Mouse (Mus musculus) CH12.LX (cell line): ENCODE data around the gene Ccdc146. TPM values are rescaled to one million over a fixed set of nuclear protein-coding genes. Genes with fewer than 3 reads are reported as not detected.

Source experiments
- DNase-seq: peaks from one replicate; pipeline ENCODE4 v3.0.0-alpha.2; 2013; ENCODE audit errors: extremely low read depth
- H3K27ac ChIP-seq: 2 replicates; pipeline ENCODE4 v1.5.1; 2012; ENCODE audit warnings: low read depth, mild to moderate bottlenecking, control low read depth, moderate library complexity; ENCODE audit not compliant: insufficient read depth
- H3K27me3 ChIP-seq: replicated peaks from 2 replicates; pipeline ENCODE3; 2012; ENCODE audit warnings: inconsistent platforms
- H3K36me3 ChIP-seq, 2 experiments: replicated peaks in 1 of 2; 2 replicates each; pipeline versions ENCODE3 to v1.6.1; 2012; ENCODE audit warnings: inconsistent platforms in 1 of 2, low read length in 1 of 2, mild to moderate bottlenecking in 1 of 2, mixed read lengths in 1 of 2, moderate library complexity in 1 of 2; ENCODE audit not compliant: control insufficient read depth in 1 of 2, insufficient read depth in 1 of 2
- H3K4me1 ChIP-seq, 2 experiments: 2 replicates each; pipeline ENCODE4 v1.6.1; 2012; ENCODE audit warnings: inconsistent platforms in 1 of 2, moderate library complexity in 1 of 2; ENCODE audit not compliant: insufficient read depth in 2 of 2, control insufficient read depth in 1 of 2
- H3K4me2 ChIP-seq: 2 replicates; pipeline ENCODE4 v1.6.1; 2012; ENCODE audit warnings: low read depth, mild to moderate bottlenecking, control low read depth; ENCODE audit not compliant: poor library complexity, insufficient read depth, severe bottlenecking
- H3K4me3 ChIP-seq, 3 experiments: fragments of 150-350 bp in 1 of 3; sonication (generic) in 1 of 3; replicated peaks in 1 of 3; 2 replicates each; pipeline versions ENCODE3 to v1.5.1; 2011 to 2012; ENCODE audit warnings: low read depth in 2 of 3, low read length in 2 of 3, mild to moderate bottlenecking in 2 of 3, moderate library complexity in 2 of 3, control low read depth in 1 of 3, improper control_type of control experiment in 1 of 3, inconsistent platforms in 1 of 3, mixed read lengths in 1 of 3; ENCODE audit not compliant: poor library complexity in 1 of 3
- H3K79me2 ChIP-seq: replicated peaks from 2 replicates; pipeline ENCODE4 v1.6.1; 2012; ENCODE audit warnings: mild to moderate bottlenecking, moderate library complexity; ENCODE audit not compliant: control insufficient read depth, poor library complexity, insufficient read depth, severe bottlenecking; ENCODE audit errors: extremely low read depth
- H3K9ac ChIP-seq: 2 replicates; pipeline ENCODE4 v1.6.1; 2012; ENCODE audit warnings: low read depth, mild to moderate bottlenecking, control low read depth, moderate library complexity; ENCODE audit not compliant: insufficient read depth
- H3K9me3 ChIP-seq: replicated peaks from 2 replicates; pipeline ENCODE3; 2012; ENCODE audit warnings: low read length, inconsistent platforms, mixed read lengths
- CHD2 ChIP-seq: IDR thresholded peaks from 2 replicates; pipeline ENCODE4 v1.6.1; 2011; ENCODE audit warnings: low read length, improper control_type of control experiment
- ELF1 ChIP-seq: IDR thresholded peaks from 2 replicates; pipeline ENCODE4 v1.6.1; 2014; ENCODE audit warnings: low read depth, mild to moderate bottlenecking, inconsistent platforms, low read length, improper control_type of control experiment
- EP300 ChIP-seq: IDR thresholded peaks from 2 replicates; pipeline ENCODE4 v1.6.1; 2011; ENCODE audit warnings: low read length, improper control_type of control experiment
- IRF4 ChIP-seq: IDR thresholded peaks from 2 replicates; pipeline ENCODE4 v1.6.1; 2014; ENCODE audit warnings: low read depth, mild to moderate bottlenecking, inconsistent platforms, low read length, improper control_type of control experiment
- PAX5 ChIP-seq: IDR thresholded peaks from 2 replicates; pipeline ENCODE4 v1.6.1; 2012; ENCODE audit warnings: low read length, inconsistent platforms, mixed read lengths
- UBTF ChIP-seq: IDR thresholded peaks from 2 replicates; pipeline ENCODE4 v1.6.1; 2012; ENCODE audit warnings: low read depth, mild to moderate bottlenecking, inconsistent platforms, low read length, improper control_type of control experiment, moderate library complexity
- USF1 ChIP-seq: IDR thresholded peaks from 2 replicates; pipeline ENCODE4 v1.6.1; 2014; ENCODE audit warnings: low read depth, mild to moderate bottlenecking, inconsistent platforms, low read length, improper control_type of control experiment
- dilution Hi-C: fragments of 300-500 bp; cut with MboI; formaldehyde crosslinking; loops from 2 replicates; pipeline ENCODE4 v1.14.3; 2020; ENCODE audit warnings: low sequenced_read_pairs; ENCODE audit not compliant: extremely low pct_unique_long_range_greater_than_20kb, extremely low pct_ligation_motif_present
- in situ Hi-C: fragments of 300-500 bp; cut with MboI; formaldehyde crosslinking; loops from 3 replicates; pipeline ENCODE4 v1.14.3; 2019; ENCODE audit warnings: low sequenced_read_pairs, low pct_ligation_motif_present, low pct_unique_long_range_greater_than_20kb, mixed read lengths
- polyA plus RNA-seq: library from polyadenylated mRNA; unstranded; fragments of >175 nt; gene quantifications from 2 replicates; pipeline ENCODE4 v1.2.1, GENCODE M21; 2012; ENCODE audit warnings: low read depth; ENCODE audit not compliant: insufficient read length
- total RNA-seq, 2 experiments: library from RNA; depleted of rRNA; stranded (reverse); fragments of 300-350 nt in 1 of 2; fragments of >200 nt in 1 of 2; gene quantifications; 2 replicates each; pipeline ENCODE4 v1.2.3; 2012 to 2014

Ccdc146 gene
- total and polyA plus RNA-seq, 3 experiments, result 0.17 to 0.21 TPM; not detected in 1

GRCm38 (mm10) chr5:21440833-21441530, 16.5 kb upstream of the Ccdc146 start:
- H3K27me3 ChIP-seq, result no peaks in the 10 kb centered on the region
- no peak overlapping the region for H3K4me3 ChIP-seq
- no peak overlapping the region for H3K9ac ChIP-seq
- no peaks in the 10 kb centered on the region for H3K9me3 ChIP-seq
- H3K27ac ChIP-seq, result no peak overlapping the region
- peaks cover 16 to 56% of the 10 kb centered on the region in 2 experiments for H3K36me3 ChIP-seq
- H3K4me2 ChIP-seq, result no peak overlapping the region
- TF ChIP-seq UBTF (no peak), EP300 (peak; percentile 80), PAX5 (no peak), IRF4 (peak; percentile 77), ELF1 (0 out of 2 replicates have a peak, but pooled peaks have one; percentile 28)
- TF ChIP-seq, all 38 proteins: peak for 3
- Histone ChIP-seq H3K79me2 (no peaks in the 10 kb centered on the region), H3K4me1 (peaks cover 7 to 12% of the 10 kb centered on the region in 2 experiments; a peak in 3 of 4 replicates)
- DNase-seq, result peak; percentile 34
- in situ Hi-C loops (no loop called here), dilution Hi-C loops (no loop called here)

DNA sequence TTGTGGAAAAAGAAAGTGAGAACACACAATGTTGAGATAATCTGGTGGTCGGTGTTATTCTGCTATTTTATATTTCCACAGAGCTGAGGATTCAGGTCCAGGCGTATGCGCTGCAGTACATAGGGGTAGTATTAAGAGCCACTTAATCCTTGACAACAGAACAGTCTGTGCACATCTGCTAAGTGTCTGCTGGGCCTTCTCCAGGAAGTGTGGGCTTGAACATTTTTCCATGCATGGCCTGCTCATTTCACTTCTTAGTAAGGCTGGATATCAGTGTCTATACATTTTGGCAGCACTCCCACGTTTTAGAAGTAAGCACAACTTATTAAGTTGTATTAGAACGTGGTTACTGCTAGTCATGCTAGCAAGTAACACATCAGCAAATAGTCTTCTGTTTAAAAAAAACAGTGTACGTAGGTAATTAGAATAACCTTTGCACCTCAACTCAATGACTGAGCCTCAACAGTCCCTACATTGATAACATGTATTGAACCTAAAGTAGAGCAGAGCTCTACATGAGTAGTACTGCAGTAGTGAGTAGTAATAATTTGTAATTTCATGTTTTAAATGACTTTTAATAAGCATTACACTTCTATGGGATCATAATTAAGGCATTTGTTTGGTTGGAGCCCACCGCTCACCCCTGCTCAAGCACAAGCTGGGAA, 15.1 kb upstream of the Ccdc146 start:
- H3K9me3 ChIP-seq, result no peaks in the 10 kb centered on the region
- H3K79me2 ChIP-seq, result no peaks in the 10 kb centered on the region
- no peak for DNase-seq
- H3K27me3 ChIP-seq, result no peaks in the 10 kb centered on the region
- dilution Hi-C loops (no loop called here), in situ Hi-C loops (no loop called here)
- H3K4me2 ChIP-seq, result no peak overlapping the region
- no peak overlapping the region for H3K27ac ChIP-seq
- peaks cover 22 to 62% of the 10 kb centered on the region in 2 experiments for H3K36me3 ChIP-seq
- H3K9ac ChIP-seq, result no peak overlapping the region
- no peak for TF ChIP-seq USF1
- H3K4me3 ChIP-seq, result no peak overlapping the region
- peaks cover 7 to 12% of the 10 kb centered on the region in 2 experiments; a peak in 3 of 4 replicates for H3K4me1 ChIP-seq

DNA sequence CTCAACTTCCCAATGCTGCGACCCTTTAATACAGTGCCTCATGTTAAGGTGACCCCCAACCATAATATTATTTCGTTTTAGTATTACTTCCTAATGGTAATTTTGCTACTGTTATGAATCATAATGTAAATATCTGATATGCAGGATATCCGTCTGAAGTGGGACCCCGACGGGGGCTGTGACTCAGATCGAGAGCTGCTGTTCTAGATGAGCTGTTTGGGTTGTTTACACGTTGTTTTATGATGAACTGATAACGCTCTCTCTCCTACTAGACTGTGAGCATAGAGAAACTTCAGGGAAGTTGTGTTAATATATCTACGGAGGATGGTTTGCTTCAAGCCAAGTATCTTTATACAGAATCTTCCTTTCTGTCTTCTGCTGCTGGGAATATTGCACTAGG, 14.0 kb upstream of the Ccdc146 start:
- dilution Hi-C loops, result no loop called here
- in situ Hi-C loops, result no loop called here

More for the DNA sequence above, 14.0 kb upstream of the Ccdc146 start:
- no peak overlapping the region for H3K4me2 ChIP-seq
- peaks cover 23 to 63% of the 10 kb centered on the region in 2 experiments for H3K36me3 ChIP-seq
- H3K9me3 ChIP-seq, result no peaks in the 10 kb centered on the region
- H3K27ac ChIP-seq, result no peak overlapping the region
- H3K9ac ChIP-seq, result no peak overlapping the region
- TF ChIP-seq CHD2, result no peak
- H3K79me2 ChIP-seq, result no peaks in the 10 kb centered on the region
- no peak for DNase-seq
- no peak overlapping the region for H3K4me3 ChIP-seq
- peaks cover 7 to 12% of the 10 kb centered on the region in 2 experiments; a peak in 3 of 4 replicates for H3K4me1 ChIP-seq
- no peaks in the 10 kb centered on the region for H3K27me3 ChIP-seq
